Mouse (Mus musculus) T-helper 17 cell (primary cell): Measurements from ENCODE around the gene Creb3l2.

ENCODE experiments used
- in situ Hi-C, 2 experiments: fragments of 300-600 bp; cut with MboI, MseI; formaldehyde crosslinking; loops; 1 replicate in 1 of 2; 2 replicates in 1 of 2; pipeline ENCODE4 v1.15.1; 2025; ENCODE audit warnings: high pct_unique_total_duplicates in 2 of 2

Creb3l2 gene

GRCm38 (mm10) chr6:37329901-37330864, 111.8 kb downstream of the Creb3l2 start:
- in situ Hi-C loops, result no loop called here

- in situ Hi-C loops, result no loop called here
Observed at GRCm38 (mm10) chr6:37329376-37329775, 112.6 kb downstream of the Creb3l2 start.

GRCm38 (mm10) chr6:37328671-37329070, 113.3 kb downstream of the Creb3l2 start:
- in situ Hi-C loops, result no loop called here

GRCm38 (mm10) chr6:37327519-37327918, 114.4 kb downstream of the Creb3l2 start:
- in situ Hi-C loops, result no loop called here

GRCm38 (mm10) chr6:37326603-37326955, 115.4 kb downstream of the Creb3l2 start:
- in situ Hi-C loops, result no loop called here

- in situ Hi-C loops, result no loop called here
Observed at GRCm38 (mm10) chr6:37325906-37326602, 115.9 kb downstream of the Creb3l2 start.

- in situ Hi-C loops, result no loop called here
Observed at GRCm38 (mm10) chr6:37325076-37325475, 116.9 kb downstream of the Creb3l2 start.

GRCm38 (mm10) chr6:37322641-37323040, 119.3 kb downstream of the Creb3l2 start:
- in situ Hi-C loops, result no loop called here

- in situ Hi-C loops, result no loop called here
Observed at GRCm38 (mm10) chr6:37322088-37322487, 119.9 kb downstream of the Creb3l2 start.

GRCm38 (mm10) chr6:37317904-37318303, 124.0 kb downstream of the Creb3l2 start:
- in situ Hi-C loops, result no loop called here

- in situ Hi-C loops, result no loop called here
Observed at GRCm38 (mm10) chr6:37315440-37315839, 126.5 kb downstream of the Creb3l2 start.

- in situ Hi-C loops, result no loop called here
Observed at GRCm38 (mm10) chr6:37310601-37311000, 131.3 kb downstream of the Creb3l2 start.

- in situ Hi-C loops, result no loop called here
Observed at GRCm38 (mm10) chr6:37306616-37307015, 135.3 kb downstream of the Creb3l2 start.

- in situ Hi-C loops, result no loop called here
Observed at GRCm38 (mm10) chr6:37300492-37300891, 141.5 kb downstream of the Creb3l2 start.

- in situ Hi-C loops, result no loop called here
Observed at GRCm38 (mm10) chr6:37299562-37300390, 142.2 kb downstream of the Creb3l2 start, which contains the start of gene Dgki. Gene Dgki, minus strand, starts transcription at chr6:37300184.

- in situ Hi-C loops, result no loop called here
Observed at GRCm38 (mm10) chr6:37298982-37299381, 143.0 kb downstream of the Creb3l2 start.

GRCm38 (mm10) chr6:37297744-37298482, 144.0 kb downstream of the Creb3l2 start:
- in situ Hi-C loops, result no loop called here

GRCm38 (mm10) chr6:37292068-37292467, 149.9 kb downstream of the Creb3l2 start:
- in situ Hi-C loops, result no loop called here

GRCm38 (mm10) chr6:37291171-37291570, 150.8 kb downstream of the Creb3l2 start:
- in situ Hi-C loops, result no loop called here

GRCm38 (mm10) chr6:37290691-37291090, 151.3 kb downstream of the Creb3l2 start:
- in situ Hi-C loops, result no loop called here

GRCm38 (mm10) chr6:37286134-37286533, 155.8 kb downstream of the Creb3l2 start:
- in situ Hi-C loops, result no loop called here
